Mouse (Mus musculus) olfactory bulb, adult 2 months (tissue): ENCODE measurements at regions not wholly inside any gene's neighbourhood (a gene's known extent, or its start where the extent isn't known, plus 50 kb on each side); places are given as distances from the start of the nearest gene placed in this dataset.

Experiments
- CTCF ChIP-seq: fragments of 200-500 bp; IDR thresholded peaks from 2 replicates; pipeline ENCODE4 v1.5.1; 2012; ENCODE audit warnings: low read depth, mild to moderate bottlenecking, low read length, moderate library complexity; ENCODE audit not compliant: insufficient read depth
- POLR2A ChIP-seq: fragments of 200-500 bp; IDR thresholded peaks from 2 replicates; pipeline ENCODE4 v1.6.1; 2012; ENCODE audit warnings: mild to moderate bottlenecking, low read depth, low read length, moderate library complexity; ENCODE audit not compliant: insufficient read depth

GRCm38 (mm10) chr3:131785524-131785923, 221.0 kb downstream of the Papss1 start:
- no peak for TF ChIP-seq CTCF
- TF ChIP-seq POLR2A: no peak
